Mouse (Mus musculus) testis, adult 2 months (tissue): Measurements from ENCODE around the gene Abhd18.

Experiments
- CTCF ChIP-seq: fragments of 200-500 bp; IDR thresholded peaks from 2 replicates; pipeline ENCODE4 v1.5.1; 2012; ENCODE audit warnings: low read depth, mild to moderate bottlenecking, inconsistent platforms, low read length, moderate library complexity; ENCODE audit not compliant: control insufficient read depth, insufficient read depth, insufficient replicate concordance
- POLR2A ChIP-seq: fragments of 200-500 bp; IDR thresholded peaks from 2 replicates; pipeline ENCODE4 v1.6.1; 2012; ENCODE audit warnings: low read depth, mild to moderate bottlenecking, inconsistent platforms, low read length, moderate library complexity; ENCODE audit not compliant: control insufficient read depth

DNA sequence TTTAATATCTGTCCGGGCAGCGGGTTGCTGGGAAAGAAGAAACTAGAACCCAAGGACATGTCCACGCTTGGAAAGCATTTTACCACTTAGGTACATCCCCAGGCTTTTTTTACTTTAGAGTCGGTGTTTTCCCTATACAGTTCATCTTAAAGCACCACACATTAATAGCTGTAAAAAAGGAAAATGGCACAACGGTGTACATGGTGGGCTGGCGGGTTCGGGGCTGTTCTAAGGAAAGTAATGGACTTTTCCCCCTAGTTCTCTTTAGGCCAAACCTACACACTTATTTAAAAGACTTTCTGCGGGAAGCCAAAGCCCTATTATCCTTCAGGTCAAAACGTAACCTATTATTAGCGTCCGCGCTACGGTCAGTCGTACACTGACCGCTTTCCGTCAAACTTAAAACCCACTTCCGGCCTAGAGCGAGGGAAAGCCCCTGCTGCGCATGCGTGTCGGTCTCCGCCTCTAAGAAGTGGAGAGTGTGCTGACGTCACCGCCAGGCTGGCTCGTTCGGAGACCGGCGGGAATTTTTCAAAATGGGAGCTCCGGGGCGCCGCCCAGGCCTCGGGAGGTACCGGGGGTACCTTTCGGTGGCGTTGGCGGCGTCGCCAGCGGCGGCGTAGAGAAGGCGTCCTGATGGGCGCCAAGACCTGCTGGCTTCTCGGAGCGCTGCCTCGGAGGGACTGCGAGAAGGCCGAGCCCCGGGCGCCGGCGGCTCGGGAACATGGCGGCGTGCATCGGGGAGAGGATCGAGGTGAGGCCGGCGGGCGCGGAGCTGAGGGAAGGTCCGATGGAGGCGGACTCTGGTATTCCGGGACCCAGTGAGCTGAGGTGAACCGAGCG lies 47.0 kb upstream of the Abhd18 start, which contains the start of gene Plk4:
- TF ChIP-seq CTCF (no peak), POLR2A (peak; percentile 66)
